Mouse (Mus musculus) erythroblast, embryonic 14.5 days (primary cell): ENCODE data around the gene Prcd. TPM values are rescaled to one million over a fixed set of nuclear protein-coding genes. Genes with fewer than 3 reads are reported as not detected.

Experiments used
- H3K27me3 ChIP-seq: 2 replicates; pipeline ENCODE4 v1.6.1; 2012; ENCODE audit warnings: inconsistent platforms; ENCODE audit not compliant: control insufficient read depth
- H3K36me3 ChIP-seq: 2 replicates; pipeline ENCODE4 v1.6.1; 2012; ENCODE audit warnings: mild to moderate bottlenecking, inconsistent platforms; ENCODE audit not compliant: control insufficient read depth
- H3K4me1 ChIP-seq: 2 replicates; pipeline ENCODE4 v1.6.1; 2012; ENCODE audit warnings: inconsistent platforms; ENCODE audit not compliant: control insufficient read depth
- H3K4me3 ChIP-seq: replicated peaks from 2 replicates; pipeline ENCODE3; 2012; ENCODE audit warnings: moderate library complexity, mild to moderate bottlenecking, inconsistent platforms
- H3K9me3 ChIP-seq: 2 replicates; pipeline ENCODE4 v1.6.1; 2012; ENCODE audit warnings: low read length, inconsistent platforms, mixed read lengths; ENCODE audit not compliant: control insufficient read depth
- GATA1 ChIP-seq: IDR thresholded peaks from 2 replicates; pipeline ENCODE4 v1.6.1; 2012; ENCODE audit warnings: low read length, inconsistent platforms, mixed read lengths
- TAL1 ChIP-seq: IDR thresholded peaks from 3 replicates; pipeline ENCODE4 v1.6.1; 2012; ENCODE audit warnings: low read length, inconsistent platforms, mixed read lengths
- polyA plus RNA-seq: library from polyadenylated mRNA; stranded (reverse); fragments of >175 nt; gene quantifications from 2 replicates; pipeline ENCODE4 v1.2.3, GENCODE M21; 2012

Prcd gene
- polyA plus RNA-seq, 1 experiment = not detected

- Histone ChIP-seq H3K4me1 (peaks cover 89% of the 10 kb centered on the region), H3K9me3 (no peaks in the 10 kb centered on the region), H3K36me3 (peaks cover 33% of the 10 kb centered on the region), H3K27me3 (no peaks in the 10 kb centered on the region), H3K4me3 (peak overlapping the region; percentile 80)
- no peak for TF ChIP-seq GATA1
- no peak for TF ChIP-seq TAL1
These were observed 29.8 kb upstream of the Prcd start for GRCm38 (mm10) chr11:116623281-116624124.

GRCm38 (mm10) chr11:116624131-116624832 is 29.1 kb upstream of the Prcd start:
- Histone ChIP-seq H3K4me3 (peak overlapping the region; percentile 80), H3K4me1 (peaks cover 88% of the 10 kb centered on the region), H3K36me3 (peaks cover 25% of the 10 kb centered on the region), H3K27me3 (no peaks in the 10 kb centered on the region), H3K9me3 (no peaks in the 10 kb centered on the region)
- TF ChIP-seq TAL1 (no peak), GATA1 (no peak)

GRCm38 (mm10) chr11:116625081-116626000 is 28.0 kb upstream of the Prcd start:
- Histone ChIP-seq H3K9me3 (no peaks in the 10 kb centered on the region), H3K4me3 (no peak overlapping the region), H3K36me3 (peaks cover 20% of the 10 kb centered on the region), H3K4me1 (peaks cover 77% of the 10 kb centered on the region), H3K27me3 (no peaks in the 10 kb centered on the region)
- TF ChIP-seq TAL1 (no peak), GATA1 (no peak)

DNA sequence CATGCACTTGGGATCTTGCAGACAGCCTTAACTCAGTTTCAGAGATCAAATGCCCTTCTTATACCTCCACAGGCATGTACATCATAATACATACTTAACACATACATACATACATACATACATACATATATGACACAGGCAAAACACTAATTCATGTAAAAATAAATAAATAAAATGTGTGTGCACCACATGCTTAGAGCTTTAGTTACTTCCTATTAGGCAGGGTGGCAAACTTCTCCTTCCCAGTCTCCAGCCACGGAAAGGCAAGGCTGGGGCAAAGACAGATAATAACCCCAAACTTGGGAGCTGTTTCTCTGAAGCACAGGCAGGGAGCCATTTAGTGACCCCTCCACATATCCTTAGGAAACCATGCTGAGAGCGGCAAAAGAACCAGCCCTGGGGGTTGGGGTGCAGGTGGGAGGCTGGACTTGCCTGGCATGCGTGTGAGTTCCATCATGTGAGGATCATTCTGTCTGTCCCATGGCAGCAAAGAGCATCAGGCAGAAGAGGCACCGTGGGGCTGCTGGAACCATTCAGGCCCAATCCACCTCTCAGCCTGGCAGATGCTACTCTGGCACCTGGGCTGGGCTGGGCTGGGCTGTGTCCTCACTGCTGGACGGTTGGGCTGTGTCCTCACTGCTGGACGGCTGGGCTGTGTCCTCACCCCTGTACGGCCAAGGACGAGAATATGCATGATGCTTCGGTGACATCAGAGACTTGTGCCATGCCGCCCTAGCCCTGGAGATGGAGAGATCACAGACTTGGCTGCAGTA is 26.8 kb upstream of the Prcd start, which contains the start of gene Rhbdf2:
TSS of gene Rhbdf2 (minus strand) at position 721 of the 773 bp plus-strand sequence.
- peaks cover 9% of the 10 kb centered on the region for H3K36me3 ChIP-seq
- no peak within 1 kb of the TSS for H3K4me3 ChIP-seq
- no peaks in the 10 kb centered on the region for H3K27me3 ChIP-seq
- H3K9me3 ChIP-seq = no peaks in the 10 kb centered on the region
- H3K4me1 ChIP-seq = peaks cover 66% of the 10 kb centered on the region
- TF ChIP-seq TAL1 = no peak
- TF ChIP-seq GATA1 = no peak

GRCm38 (mm10) chr11:116627072-116628020 is 26.0 kb upstream of the Prcd start:
- Histone ChIP-seq H3K9me3 (no peaks in the 10 kb centered on the region), H3K4me3 (no peak overlapping the region), H3K36me3 (peaks cover 4% of the 10 kb centered on the region), H3K27me3 (no peaks in the 10 kb centered on the region), H3K4me1 (peaks cover 57% of the 10 kb centered on the region)
- TF ChIP-seq GATA1 = no peak
- TF ChIP-seq TAL1 = no peak

- H3K4me1 ChIP-seq = peaks cover 44% of the 10 kb centered on the region
- no peak overlapping the region for H3K4me3 ChIP-seq
- no peaks in the 10 kb centered on the region for H3K9me3 ChIP-seq
- no peaks in the 10 kb centered on the region for H3K27me3 ChIP-seq
- no peaks in the 10 kb centered on the region for H3K36me3 ChIP-seq
- no peak for TF ChIP-seq GATA1
- TF ChIP-seq TAL1 = no peak
These were observed 24.6 kb upstream of the Prcd start for GRCm38 (mm10) chr11:116628712-116629111.

DNA sequence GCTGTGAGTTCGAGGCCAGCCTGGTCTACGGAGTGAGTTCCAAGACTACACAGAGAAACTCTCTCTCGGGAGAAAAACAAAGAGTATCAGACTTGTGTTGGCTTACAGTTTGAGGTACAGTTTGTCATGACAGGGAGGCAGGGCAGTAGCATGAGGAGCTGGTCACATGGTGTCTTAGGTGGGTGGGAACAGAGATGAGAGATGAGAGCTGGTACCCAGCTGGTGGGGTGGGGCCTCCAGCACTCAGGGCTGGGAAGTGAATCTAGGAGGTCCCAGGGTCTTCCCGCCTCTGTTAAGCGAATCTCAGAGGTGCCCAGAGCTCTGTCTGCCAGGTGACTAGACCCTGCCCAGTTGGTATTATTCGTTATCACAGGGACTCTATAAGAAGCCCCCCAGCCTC is 23.9 kb upstream of the Prcd start:
- Histone ChIP-seq H3K36me3 (no peaks in the 10 kb centered on the region), H3K27me3 (no peaks in the 10 kb centered on the region), H3K4me1 (peaks cover 36% of the 10 kb centered on the region)

More for the DNA sequence above, 23.9 kb upstream of the Prcd start:
- Histone ChIP-seq H3K9me3 (no peaks in the 10 kb centered on the region), H3K4me3 (no peak overlapping the region)
- TF ChIP-seq TAL1 (no peak), GATA1 (no peak)
